Mouse (Mus musculus) E14TG2a.4 (cell line): Measurements from ENCODE around the gene Spcs2.

ENCODE experiments used
- CTCF ChIP-seq: conservative IDR thresholded peaks from 2 replicates; pipeline ENCODE4 v1.5.1; 2014; ENCODE audit warnings: low read length
- POU5F1 ChIP-seq: IDR thresholded peaks from 2 replicates; pipeline ENCODE4 v1.6.1; 2014; ENCODE audit warnings: low read length, borderline replicate concordance

DNA sequence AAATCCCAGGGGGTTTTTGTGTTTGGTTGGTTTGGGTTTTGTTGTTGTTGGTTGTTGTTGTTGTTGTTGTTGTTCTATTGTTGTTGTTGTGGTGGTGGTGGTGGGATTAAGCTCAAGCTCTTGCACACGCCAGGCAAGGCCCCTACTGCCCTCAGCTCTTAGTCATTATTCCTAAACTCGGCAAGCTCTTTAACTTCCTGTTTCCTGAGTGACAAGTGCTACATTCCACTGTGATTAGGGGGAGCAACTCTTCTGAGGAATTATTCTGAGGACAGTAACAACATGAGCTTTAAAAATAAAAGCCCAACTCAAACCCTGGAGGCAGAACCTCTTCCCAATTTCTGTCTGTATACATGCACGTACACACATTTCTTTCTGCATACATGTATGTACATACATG is 2.0 kb upstream of the Spcs2 start:
- no peak for TF ChIP-seq CTCF
- TF ChIP-seq POU5F1, result no peak
